Mouse (Mus musculus) cortical plate, adult 2 months (tissue): ENCODE measurements around the gene Polr2e.

ENCODE experiments used
- CTCF ChIP-seq: fragments of 200-500 bp; IDR thresholded peaks from 2 replicates; pipeline ENCODE4 v1.5.1; 2011; ENCODE audit warnings: mild to moderate bottlenecking, control low read depth, low read length; ENCODE audit not compliant: insufficient read depth; ENCODE audit errors: extremely low read depth
- POLR2A ChIP-seq: fragments of 200-500 bp; IDR thresholded peaks from 2 replicates; pipeline ENCODE4 v1.6.1; 2011; ENCODE audit warnings: mild to moderate bottlenecking, low read length, control low read depth; ENCODE audit not compliant: insufficient read depth; ENCODE audit errors: extremely low read depth

DNA sequence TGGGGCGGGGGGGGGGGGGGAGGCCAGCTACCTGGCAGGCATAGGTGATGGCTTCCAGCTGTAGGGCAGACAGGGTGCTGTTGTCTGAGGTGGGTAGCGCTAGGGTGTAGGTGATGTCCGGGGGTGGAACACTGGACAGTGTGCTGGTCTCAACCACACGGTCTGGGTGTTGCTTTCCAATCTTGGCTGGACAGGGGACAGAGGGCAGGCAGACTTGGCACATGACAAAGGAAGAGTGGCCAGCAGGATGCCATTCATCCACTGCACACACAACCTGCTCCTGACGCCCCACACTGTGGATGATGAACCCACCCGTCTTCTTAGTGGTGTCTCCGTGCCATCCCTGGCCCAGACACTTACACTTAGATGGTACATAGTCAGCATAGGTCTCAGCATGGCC lies 29.7 kb upstream of the Polr2e start:
- TF ChIP-seq CTCF: no peak
- no peak for TF ChIP-seq POLR2A
